In the genomic region with DNA sequence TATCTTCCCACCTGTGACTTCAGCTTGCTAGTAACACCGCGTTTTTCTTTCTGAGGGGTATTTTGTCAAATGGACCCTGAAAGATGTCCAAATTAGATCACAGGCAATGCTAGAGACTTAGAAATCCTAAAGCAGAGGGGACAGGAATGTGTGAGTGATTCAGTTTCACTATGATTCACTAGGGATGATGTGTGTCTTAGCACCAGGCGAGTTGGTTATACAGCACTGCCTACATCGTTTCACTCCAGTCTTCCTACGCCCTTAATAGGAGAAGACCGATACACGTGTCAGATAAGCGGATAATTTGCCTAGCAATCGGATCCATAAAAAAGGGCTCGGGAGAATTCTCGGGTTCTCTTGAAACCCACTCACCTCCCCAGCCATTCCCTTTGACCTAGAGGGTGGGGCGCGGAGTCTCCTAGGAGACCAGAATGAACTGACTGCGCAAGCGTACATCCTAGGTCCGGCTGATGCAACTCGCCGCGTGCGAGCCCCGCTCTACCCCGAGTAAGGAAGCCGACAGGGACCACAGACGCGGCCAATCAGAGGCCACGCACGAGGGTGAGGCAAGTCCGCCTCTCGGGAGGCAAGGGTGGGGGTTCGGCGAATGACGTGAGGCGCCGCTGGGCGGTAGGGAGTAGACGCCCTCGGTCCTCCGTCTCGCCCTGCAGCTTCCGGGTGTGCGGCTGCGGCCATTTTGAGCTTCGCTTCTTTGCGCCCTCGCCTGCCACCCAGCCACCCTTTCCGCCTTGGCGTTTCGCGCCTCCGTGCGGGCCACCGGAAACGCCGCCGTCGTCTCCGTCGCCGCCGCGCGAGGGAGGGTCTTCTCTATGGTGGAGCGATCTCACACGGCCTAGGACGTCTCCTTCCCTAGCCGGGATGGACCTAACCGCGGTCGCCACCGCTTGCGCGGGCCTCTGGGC, we compare ENCODE assay signal across 8 mouse cellular contexts. TPM values are rescaled to one million over a fixed set of nuclear protein-coding genes. Genes with fewer than 3 reads are reported as not detected.
A peak's percentile ranks its signal among the peaks of the same experiment; 100 is the strongest.
DNase-seq lines count a peak whose midpoint lies in the region; ATAC-seq lines count a peak whose summit lies in the region.

Ppp1r15b (plus strand) TSS at position 506 of the 923 bp plus-strand sequence.

- peak; percentile 99 for DNase-seq in CD4-positive, CD25-positive, alpha-beta regulatory T cell, adult 2 months (ENCODE audit: low read depth, low spot score)
- DNase-seq in fat pad, adult 2 months (ENCODE audit: extremely low read depth, low read depth, low spot score): peak; percentile 82
- DNase-seq in kidney, postnatal 10 days: peak; percentile 99
- peak; percentile 99 for DNase-seq in natural killer cell, adult 2 months (ENCODE audit: low spot score in 2 of 2)

- H3K9me3 ChIP-seq in heart, embryonic 13.5 days: no peaks in the 10 kb centered on the region
- H3K9me3 ChIP-seq in liver, embryonic 12.5 days (replicated peaks): no peaks in the 10 kb centered on the region
- no peaks in the 10 kb centered on the region for H3K9me3 ChIP-seq in stomach, embryonic 15.5 days

- peak within 1 kb of the TSS; percentile 97 for H3K9ac ChIP-seq in heart, embryonic 13.5 days
- H3K9ac ChIP-seq in liver, embryonic 12.5 days: peak within 1 kb of the TSS; percentile 99
- peak within 1 kb of the TSS; percentile 89 for H3K9ac ChIP-seq in stomach, embryonic 15.5 days

- H3K27me3 ChIP-seq in heart, embryonic 13.5 days (replicated peaks): no peaks in the 10 kb centered on the region
- H3K27me3 ChIP-seq in liver, embryonic 12.5 days (replicated peaks): no peaks in the 10 kb centered on the region
- no peaks in the 10 kb centered on the region for H3K27me3 ChIP-seq in stomach, embryonic 15.5 days (replicated peaks)

- H3K27ac ChIP-seq in brown adipose tissue, adult 24 weeks (replicated peaks; ENCODE audit: low read depth, low read length): peak within 1 kb of the TSS; percentile 99
- H3K27ac ChIP-seq in heart, embryonic 13.5 days (replicated peaks): peak within 1 kb of the TSS; percentile 97
- H3K27ac ChIP-seq in liver, embryonic 12.5 days: peak within 1 kb of the TSS; percentile 99
- peak within 1 kb of the TSS; percentile 97 for H3K27ac ChIP-seq in stomach, embryonic 15.5 days

- peak; percentile 99 for ATAC-seq in heart, embryonic 13.5 days (ENCODE audit: extremely low read depth, insufficient number of reproducible peaks, low FRiP score, low TSS enrichment)
- peak; percentile 96 for ATAC-seq in liver, embryonic 12.5 days
- peak; percentile 100 for ATAC-seq in stomach, embryonic 15.5 days (ENCODE audit: insufficient read depth, low FRiP score, low read depth)

- under 1% methylated on average over 72 of the region's 72 CpGs for WGBS in heart, embryonic 13.5 days
- under 1% methylated on average over 72 of the region's 72 CpGs for WGBS in liver, embryonic 12.5 days (ENCODE audit: insufficient replicate concordance)
- WGBS in stomach, embryonic 15.5 days: under 1% methylated on average over 71 of the region's 72 CpGs

- no peaks in the 10 kb centered on the region for H3K4me1 ChIP-seq in brown adipose tissue, adult 24 weeks (ENCODE audit: control insufficient read depth, insufficient read depth, insufficient read length, low read length)
- peaks cover 44% of the 10 kb centered on the region for H3K4me1 ChIP-seq in heart, embryonic 13.5 days
- H3K4me1 ChIP-seq in liver, embryonic 12.5 days: peaks cover 46% of the 10 kb centered on the region
- H3K4me1 ChIP-seq in stomach, embryonic 15.5 days: peaks cover 14% of the 10 kb centered on the region

- peak within 1 kb of the TSS; percentile 95 for H3K4me2 ChIP-seq in heart, embryonic 13.5 days
- peak within 1 kb of the TSS; percentile 81 for H3K4me2 ChIP-seq in liver, embryonic 12.5 days
- peak within 1 kb of the TSS; percentile 91 for H3K4me2 ChIP-seq in stomach, embryonic 15.5 days

- peak within 1 kb of the TSS; percentile 91 for H3K4me3 ChIP-seq in brown adipose tissue, adult 24 weeks (ENCODE audit: insufficient read depth, low read depth, low read length)
- H3K4me3 ChIP-seq in heart, embryonic 13.5 days: peak within 1 kb of the TSS; percentile 96
- H3K4me3 ChIP-seq in liver, embryonic 12.5 days: peak within 1 kb of the TSS; percentile 100
- peak within 1 kb of the TSS; percentile 84 for H3K4me3 ChIP-seq in stomach, embryonic 15.5 days (replicated peaks)

- H3K36me3 ChIP-seq in heart, embryonic 13.5 days: peaks cover 19% of the 10 kb centered on the region
- peaks cover 40% of the 10 kb centered on the region for H3K36me3 ChIP-seq in liver, embryonic 12.5 days
- H3K36me3 ChIP-seq in stomach, embryonic 15.5 days: no peaks in the 10 kb centered on the region

RNA-seq across cellular contexts. Expression of gene Ppp1r15b, which starts in this region (rescaled TPM):
- polyA plus RNA-seq in brown adipose tissue, adult 24 weeks (2012; ENCODE audit: insufficient read depth, insufficient read length, missing spikeins): 61.9 and 64.2 TPM in 2 replicates
- 24.2 and 24.8 TPM in 2 replicates for polyA plus RNA-seq in heart, embryonic 13.5 days (2015; fragmentation: Nextera tagmentation; extraction: Ambion mirVana)
- polyA plus RNA-seq in liver, embryonic 12.5 days (2016; fragmentation: Nextera tagmentation; extraction: Ambion mirVana): 60.8 and 63.8 TPM in 2 replicates
- polyA plus RNA-seq in stomach, embryonic 15.5 days (2015; fragmentation: Nextera tagmentation; extraction: Ambion mirVana): 39.3 and 47.8 TPM in 2 replicates

Comparison
In these comparisons a context has a peak if more than half of its experiments do, and no peak if none do; other contexts are left out.
1. Peak in every context shown above with its lines: DNase-seq, ATAC-seq, H3K4me3 ChIP-seq and H3K27ac ChIP-seq.